Mouse (Mus musculus): Measurements from ENCODE around the gene Klk1b8.
A peak's percentile ranks its signal among the peaks of the same experiment; 100 is the strongest.
"Not testable (repeated sequence)": the region's sequence is repeated elsewhere in the genome, so short reads cannot be mapped to it uniquely, and the experiment has no call there.

Klk1b8 gene

GRCm38 (mm10) chr7:43950364-43950763 lies at the start of gene Klk1b8:
Klk1b8 (plus strand) TSS chr7:43950664.
- DNase-seq: no peak

DNA sequence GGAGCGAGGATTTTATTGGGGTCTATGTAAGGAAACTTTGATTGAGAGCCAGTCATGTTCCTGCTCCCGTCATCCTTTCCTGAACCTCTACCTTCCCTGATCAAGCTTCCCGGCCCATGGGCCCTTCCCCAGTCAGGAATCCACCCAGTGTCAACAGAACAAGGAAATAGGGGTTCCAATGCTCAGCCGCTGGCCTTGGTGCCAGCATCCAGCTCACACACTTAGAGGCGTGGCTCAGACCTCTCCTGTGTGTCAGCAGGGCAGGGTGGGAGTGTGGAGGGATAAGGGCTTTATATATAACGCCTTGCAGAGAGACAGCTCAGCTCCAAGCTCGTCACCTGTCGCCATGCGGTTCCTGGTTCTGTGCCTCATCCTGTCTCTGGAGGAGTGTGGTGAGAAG lies 35.6 kb upstream of the Klk1b8 start:
- no peak for DNase-seq

- DNase-seq: no peak
Measured at GRCm38 (mm10) chr7:43918426-43918825, 32.0 kb upstream of the Klk1b8 start.

- DNase-seq: no peak
Measured at GRCm38 (mm10) chr7:43918871-43919270, 31.6 kb upstream of the Klk1b8 start.

DNA sequence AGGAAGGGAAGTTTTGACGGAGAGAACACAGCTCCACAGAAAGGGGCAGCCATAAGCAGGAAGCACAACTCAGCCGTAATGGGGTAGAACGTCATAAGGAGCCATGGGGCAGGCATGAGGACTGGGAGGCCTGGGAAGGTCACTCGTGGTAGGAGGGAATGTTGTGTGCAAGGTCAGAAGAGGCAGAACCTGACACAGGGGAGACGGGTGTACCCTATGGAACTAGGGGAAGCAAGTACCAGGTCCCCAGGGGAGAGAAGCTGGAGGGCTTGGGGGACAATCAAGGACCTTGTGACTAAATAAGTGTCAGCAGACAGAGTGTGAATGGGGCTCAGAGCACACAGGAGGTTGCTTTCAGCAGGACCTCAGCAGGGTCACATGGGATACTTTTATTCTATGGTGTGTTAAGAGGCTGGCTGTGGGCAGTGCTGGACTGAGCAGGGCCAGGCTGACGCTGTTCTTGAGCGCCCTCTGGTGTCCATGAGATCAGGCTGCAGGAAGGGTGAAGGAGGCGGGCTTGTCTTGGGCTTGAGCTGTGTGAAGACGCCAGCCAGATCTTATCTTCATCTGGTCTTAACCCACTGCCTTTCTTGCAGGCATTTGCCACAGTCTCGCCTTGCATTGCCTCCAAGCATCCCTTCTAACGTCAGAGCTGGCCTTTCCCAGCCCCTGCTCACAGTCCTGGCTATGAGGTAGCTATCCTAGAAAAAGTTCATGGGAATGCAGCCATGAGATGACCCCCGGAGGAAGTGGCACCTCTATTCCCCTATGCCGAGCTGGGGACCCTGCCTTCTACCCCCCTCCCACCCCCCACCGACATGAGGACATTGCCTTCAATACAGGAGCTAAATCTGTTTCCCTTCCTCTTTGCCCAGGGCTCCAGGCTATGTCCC lies 30.7 kb upstream of the Klk1b8 start:
- peak; percentile 75 for DNase-seq

DNA sequence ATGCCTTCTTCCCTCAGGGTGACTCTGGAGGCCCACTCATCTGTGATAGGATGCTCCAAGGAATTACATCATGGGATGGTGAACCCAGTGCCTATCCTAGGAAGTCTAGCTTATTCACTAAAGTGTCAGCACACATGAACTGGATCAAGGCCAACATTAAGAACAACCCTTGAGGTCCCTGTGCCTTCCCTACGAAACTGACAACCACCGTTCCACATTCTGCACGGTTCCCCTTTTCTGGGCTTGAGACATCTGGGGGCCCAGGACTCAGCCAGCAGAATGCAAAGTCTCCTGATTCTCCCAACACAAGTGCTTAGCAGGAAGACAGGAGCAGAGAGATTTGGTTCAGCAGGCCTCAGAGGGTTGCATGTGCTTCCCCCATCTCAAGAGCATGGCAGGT lies 29.9 kb upstream of the Klk1b8 start:
- no peak for DNase-seq

GRCm38 (mm10) chr7:43921087-43921486 lies 29.4 kb upstream of the Klk1b8 start:
- DNase-seq: no peak

GRCm38 (mm10) chr7:43921941-43922340 lies 28.5 kb upstream of the Klk1b8 start:
- DNase-seq: no peak

DNA sequence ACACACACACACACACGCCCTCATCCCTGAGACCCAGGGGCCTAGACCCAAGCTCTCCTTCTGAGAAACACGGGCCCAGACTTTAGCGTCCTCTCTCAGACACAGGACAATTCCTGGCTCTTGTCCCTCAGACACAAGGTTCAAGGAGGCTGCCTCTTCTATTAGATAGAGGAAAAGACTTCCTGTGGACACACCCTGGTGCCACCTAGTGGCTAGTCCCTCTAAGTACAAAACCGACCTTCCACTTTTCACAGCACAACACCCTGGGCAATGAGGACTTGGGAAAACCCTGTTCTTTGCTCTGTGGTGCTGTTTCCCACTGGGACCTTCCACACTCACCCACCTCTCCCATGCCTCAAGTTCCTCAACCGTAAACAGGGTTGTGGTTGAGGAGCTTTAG lies 24.5 kb upstream of the Klk1b8 start:
- no peak for DNase-seq

DNA sequence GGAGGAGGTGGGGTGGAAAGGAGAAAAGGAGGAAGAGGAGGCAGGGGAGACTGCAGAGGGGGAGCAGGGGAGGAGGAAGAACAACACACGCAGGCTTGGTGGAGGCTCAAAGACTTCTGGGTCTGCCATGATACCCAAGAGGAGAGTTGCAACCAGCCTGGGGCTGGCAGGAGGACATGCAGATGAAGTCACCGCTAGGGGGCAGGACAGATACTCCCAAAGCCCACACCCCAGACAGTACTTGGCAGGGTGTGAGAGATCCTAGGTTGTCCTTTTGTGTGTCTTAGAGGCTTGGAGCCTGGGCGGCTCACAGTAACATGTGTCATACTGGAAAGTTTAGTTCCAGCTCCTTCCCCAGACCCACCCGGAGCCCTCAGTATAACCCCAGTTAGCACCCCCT lies 21.9 kb upstream of the Klk1b8 start:
- DNase-seq: peak; percentile 32

DNA sequence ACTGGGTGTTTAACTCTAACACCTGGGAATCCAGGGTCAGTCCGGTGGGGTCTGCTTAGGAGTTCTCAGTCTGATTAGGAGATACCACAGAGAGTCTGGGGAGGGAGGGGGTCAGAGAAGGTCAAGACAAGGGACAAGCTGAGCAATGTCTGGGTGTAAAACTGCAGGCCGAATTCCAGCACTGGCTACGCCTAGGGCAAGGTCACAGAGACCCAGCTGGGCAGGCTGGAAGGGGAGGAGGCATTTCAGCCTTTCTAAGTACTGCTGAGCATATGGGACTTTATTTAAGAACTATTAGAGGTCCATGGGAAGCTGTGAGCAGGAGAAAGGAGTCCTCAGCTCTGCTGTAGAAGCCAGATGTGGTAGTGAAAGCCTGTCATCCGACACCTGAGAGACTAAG lies 18.1 kb upstream of the Klk1b8 start:
- DNase-seq: peak; percentile 13

DNA sequence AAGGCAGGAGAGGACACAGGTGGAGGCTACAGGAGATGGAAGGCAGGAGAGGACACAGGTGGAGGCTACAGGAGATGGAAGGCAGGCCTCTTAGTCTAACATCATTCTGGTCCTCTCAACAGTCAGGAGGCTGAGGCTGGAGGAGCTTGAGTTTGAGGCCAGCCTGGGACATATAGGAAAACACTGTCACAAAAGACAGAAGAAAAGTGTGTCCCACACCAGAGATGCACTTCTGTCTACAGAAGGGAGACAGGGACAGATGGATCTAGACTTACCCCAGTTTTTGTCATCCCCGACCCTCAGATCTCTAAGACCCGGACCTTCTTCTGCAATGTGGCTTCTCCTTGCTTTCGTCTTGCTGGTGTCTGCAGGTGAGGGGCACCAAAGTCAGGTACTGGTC lies 17.0 kb upstream of the Klk1b8 start, which contains the start of gene Klk15:
Gene Klk15 (plus strand): TSS at position 301 of the 400 bp plus-strand sequence.
- no peak for DNase-seq

- DNase-seq: peak; percentile 49
Measured at GRCm38 (mm10) chr7:43934747-43935146, 15.7 kb upstream of the Klk1b8 start.

DNA sequence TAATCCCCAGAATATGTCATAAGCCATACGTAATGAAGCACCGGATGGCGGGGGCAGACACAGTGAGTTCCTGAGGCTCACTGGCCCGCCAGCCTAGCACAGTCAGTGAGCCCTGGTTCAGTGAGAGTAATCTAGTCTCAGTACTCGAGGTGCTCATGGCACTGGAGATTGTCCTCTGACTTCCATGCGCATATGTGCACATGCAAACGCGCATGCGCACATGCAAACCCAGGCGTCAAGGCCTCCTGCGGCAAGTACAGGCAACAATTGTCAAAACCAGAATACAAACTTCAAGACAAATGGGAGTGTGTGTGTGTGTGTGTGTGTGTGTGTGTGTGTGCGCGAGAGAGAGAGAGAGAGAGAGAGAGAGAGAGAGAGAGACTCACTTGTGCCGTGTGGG lies 13.9 kb upstream of the Klk1b8 start:
- DNase-seq: no peak

DNA sequence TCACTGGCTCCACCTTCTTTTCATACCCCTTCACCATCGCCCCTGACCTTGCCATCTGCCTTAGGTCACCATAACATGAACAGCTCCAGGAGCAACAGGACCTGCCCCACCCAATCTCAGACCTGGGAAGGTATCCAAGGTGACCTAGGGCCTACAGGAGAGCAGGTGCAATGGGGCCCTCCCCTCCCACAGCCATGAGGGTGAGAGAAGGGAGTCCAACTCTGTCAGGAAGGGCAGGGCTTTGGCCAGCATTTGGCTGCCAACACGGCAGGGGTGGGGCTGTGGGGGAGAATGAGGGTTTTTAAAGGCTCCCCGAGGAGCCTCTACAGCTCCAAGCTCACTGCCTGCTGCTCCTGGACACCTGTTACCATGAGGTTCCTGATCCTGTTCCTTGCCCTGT lies 8.2 kb upstream of the Klk1b8 start:
- DNase-seq: not testable (repeated sequence)

DNA sequence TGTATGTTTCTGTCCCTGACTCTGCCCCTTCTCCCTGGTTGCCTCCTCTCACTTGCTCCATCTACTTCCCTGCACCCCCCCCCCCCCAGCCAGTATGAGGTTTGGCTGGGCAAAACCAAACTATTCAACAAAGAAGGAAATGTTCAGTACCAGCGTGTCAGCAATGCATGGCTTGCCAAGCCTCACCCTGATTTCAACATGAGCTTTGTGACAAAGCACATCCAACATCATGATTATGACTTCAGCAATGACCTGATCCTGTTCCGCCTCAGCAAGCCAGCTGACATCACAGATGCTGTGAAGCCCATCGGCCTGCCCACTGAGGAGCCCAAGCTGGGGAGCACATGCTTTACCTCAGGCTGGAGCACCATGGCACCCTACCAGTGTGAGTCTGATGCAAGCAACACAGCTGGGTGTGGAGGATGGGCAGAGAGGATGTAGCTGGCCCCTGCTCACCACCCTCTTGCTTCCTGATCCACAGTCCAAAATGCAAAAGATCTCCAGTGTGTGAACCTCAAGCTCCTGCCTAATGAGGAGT lies 5.7 kb upstream of the Klk1b8 start:
- DNase-seq: no peak

GRCm38 (mm10) chr7:43952703-43953102 lies 2.2 kb downstream of the Klk1b8 start:
- peak; percentile 44 for DNase-seq

DNA sequence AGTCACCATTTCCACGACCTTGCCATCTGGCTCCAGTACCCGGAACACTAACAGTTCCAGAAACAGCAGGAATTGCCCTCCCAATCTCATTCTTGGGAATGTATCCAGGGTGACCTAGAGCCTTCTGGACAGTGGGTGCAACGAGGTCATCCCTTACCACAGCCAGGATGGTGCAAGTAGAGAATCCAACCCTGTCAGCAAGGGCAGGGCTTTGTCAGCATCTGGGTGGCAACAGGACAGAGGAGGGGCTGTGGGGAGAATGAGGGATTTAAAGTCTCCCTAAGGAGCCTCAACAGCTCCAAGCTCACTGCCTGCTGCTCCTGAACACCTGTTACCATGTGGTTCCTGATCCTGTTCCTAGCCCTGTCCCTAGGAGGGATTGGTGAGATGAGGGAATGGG lies 16.0 kb downstream of the Klk1b8 start, which contains the start of gene Klk1b1:
Gene Klk1b1 (plus strand): TSS at position 301 of the 400 bp plus-strand sequence.
- DNase-seq: no peak

DNA sequence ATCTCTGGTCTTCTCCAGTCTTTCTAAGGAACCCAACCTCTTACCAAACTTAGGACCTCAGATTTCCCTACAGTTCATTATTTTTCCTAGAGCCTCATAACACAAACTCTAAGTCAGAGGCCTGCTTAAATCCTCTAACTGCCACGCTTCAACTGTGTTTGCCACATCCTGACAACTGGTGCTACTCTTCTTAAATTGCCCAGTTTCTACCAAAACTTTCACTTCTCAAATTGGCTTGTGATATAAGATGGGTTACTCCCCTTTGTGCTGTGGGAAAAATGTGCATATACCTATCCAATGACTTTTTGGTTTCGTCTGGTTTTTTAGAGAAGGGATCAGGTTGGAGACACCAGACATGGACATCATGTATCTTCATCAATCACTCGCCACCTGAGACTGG lies 16.6 kb downstream of the Klk1b8 start:
- DNase-seq: no peak

DNA sequence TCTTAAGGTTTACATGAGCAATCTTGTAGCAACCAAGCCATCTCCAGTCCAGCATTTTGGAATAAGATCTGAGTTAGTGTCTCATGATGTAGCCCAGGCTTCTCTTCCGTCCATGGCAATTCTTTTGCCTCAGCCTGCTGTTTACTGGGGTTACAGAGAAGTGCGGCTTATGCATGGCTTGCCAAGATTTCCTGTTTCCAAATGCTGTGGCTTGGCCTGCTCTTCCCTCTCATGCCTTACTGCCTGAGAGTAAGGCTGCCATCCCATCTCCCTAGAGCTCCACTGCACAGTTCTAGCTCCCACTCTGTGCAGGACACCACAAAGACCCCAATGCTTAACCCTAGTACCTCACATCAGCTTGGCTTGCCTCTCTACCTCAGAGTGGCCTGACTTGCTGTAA lies 17.1 kb downstream of the Klk1b8 start:
- no peak for DNase-seq

DNA sequence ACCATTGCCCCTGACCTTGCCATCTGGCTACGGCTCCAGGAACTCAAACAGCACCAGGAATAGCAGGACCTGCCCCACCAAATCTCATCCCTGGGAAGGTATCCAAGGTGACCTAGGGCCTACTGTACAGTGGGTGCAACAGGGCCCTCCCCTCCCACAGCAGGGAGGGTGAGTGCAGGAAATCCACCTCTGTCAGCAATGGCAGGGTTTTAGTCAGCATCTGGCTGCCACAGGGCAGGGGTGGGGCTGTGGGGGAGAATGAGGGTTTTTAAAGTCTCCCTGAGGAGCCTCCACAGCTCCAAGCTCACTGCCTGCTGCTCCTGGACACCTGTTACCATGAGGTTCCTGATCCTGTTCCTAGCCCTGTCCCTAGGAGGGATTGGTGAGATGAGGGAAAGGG lies 25.3 kb downstream of the Klk1b8 start, which contains the start of gene Klk1b9:
Gene Klk1b9 (plus strand): TSS at position 301 of the 400 bp plus-strand sequence.
- DNase-seq: not testable (repeated sequence)

DNA sequence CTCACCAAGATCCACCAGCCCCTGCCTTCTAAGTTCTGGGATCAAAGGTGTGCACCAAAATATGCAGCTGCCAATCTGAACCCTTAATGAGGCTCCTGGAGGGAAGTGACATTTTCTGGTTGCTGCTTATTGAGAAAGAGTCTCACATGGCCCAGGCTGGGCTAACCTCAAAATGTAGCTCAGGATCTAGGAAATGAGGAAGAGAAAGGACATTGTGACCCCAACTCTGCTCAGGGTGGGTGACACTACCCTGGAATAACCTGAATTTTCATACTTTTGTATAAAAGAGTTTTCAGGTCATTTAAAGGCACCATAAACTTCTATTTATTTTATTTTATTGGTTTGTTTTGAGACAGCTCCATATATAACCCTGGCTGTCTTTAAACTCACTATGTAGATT lies 35.2 kb downstream of the Klk1b8 start:
- no peak for DNase-seq

DNA sequence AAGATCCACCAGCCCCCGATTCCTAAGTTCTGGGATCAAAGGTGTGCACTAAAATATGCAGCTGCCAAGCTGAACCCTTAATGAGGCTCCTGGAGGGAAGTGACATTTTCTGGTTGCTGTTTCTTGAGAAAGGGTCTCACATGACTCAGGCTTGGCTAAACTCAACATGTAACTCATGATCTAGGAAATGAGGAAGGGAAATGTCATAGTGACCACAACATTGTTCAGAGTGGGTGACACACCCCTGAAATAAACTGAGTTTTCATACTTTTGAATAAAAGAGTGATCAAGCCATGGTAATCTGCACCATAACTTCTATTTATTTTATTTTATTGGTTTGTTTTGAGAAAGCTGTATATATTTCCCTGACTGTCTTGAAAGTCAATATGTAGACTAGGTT lies 44.4 kb downstream of the Klk1b8 start:
- not testable (repeated sequence) for DNase-seq

GRCm38 (mm10) chr7:43995577-43995976 lies 45.1 kb downstream of the Klk1b8 start, which contains the start of gene Klk1b11:
Klk1b11 (plus strand) TSS chr7:43995877.
- not testable (repeated sequence) for DNase-seq
